Comparison of ENCODE assay signal across 14 mouse cellular contexts in genomic region chr8:57842462-57843391, GRCm38 (mm10).
DNase-seq lines count a peak whose midpoint lies in the region; ATAC-seq lines count a peak whose summit lies in the region.
"Had no signal": no experiment of that assay in that cellular context is flagged by ENCODE, and none has a peak within 500 bp of the region (broad histone marks: within the 10 kb centered on the region; RNA-seq: fewer than 3 reads in every experiment).

No protein-coding gene starts in this region.

- H3K9ac ChIP-seq in embryonic facial prominence, embryonic 14.5 days (ENCODE audit: low read depth, low read length) = no peak overlapping the region
- no peak overlapping the region for H3K9ac ChIP-seq in intestine, embryonic 15.5 days
- H3K9ac ChIP-seq: limb, embryonic 15.5 days had no signal

- ATAC-seq in embryonic facial prominence, embryonic 14.5 days (ENCODE audit: low read depth) = no peak
- peak; percentile 43; the same call in 1 of the 2 replicates for ATAC-seq in intestine, embryonic 15.5 days

- no peaks in the 10 kb centered on the region for H3K27me3 ChIP-seq in embryonic facial prominence, embryonic 14.5 days (replicated peaks; ENCODE audit: control insufficient read depth, insufficient read depth, low read length)
- H3K27me3 ChIP-seq in embryonic facial prominence, embryonic 10.5 days (replicated peaks; ENCODE audit: low read depth, poor library complexity, severe bottlenecking) = no peaks in the 10 kb centered on the region
- H3K27me3 ChIP-seq in intestine, embryonic 15.5 days (replicated peaks) = no peaks in the 10 kb centered on the region
- H3K27me3 ChIP-seq: limb, embryonic 15.5 days; megakaryocyte, embryonic 14.5 days had no signal

- H3K4me3 ChIP-seq in embryonic facial prominence, embryonic 14.5 days (ENCODE audit: low read depth, low read length) = no peak overlapping the region
- H3K4me3 ChIP-seq in embryonic facial prominence, embryonic 10.5 days = no peak overlapping the region
- no peak overlapping the region for H3K4me3 ChIP-seq in intestine, embryonic 15.5 days (replicated peaks)
- H3K4me3 ChIP-seq: limb, embryonic 15.5 days; megakaryocyte, embryonic 14.5 days had no signal

- H3K36me3 ChIP-seq in embryonic facial prominence, embryonic 14.5 days (ENCODE audit: control insufficient read depth, insufficient read depth, low read length) = no peaks in the 10 kb centered on the region
- H3K36me3 ChIP-seq in embryonic facial prominence, embryonic 10.5 days (replicated peaks) = no peaks in the 10 kb centered on the region
- no peaks in the 10 kb centered on the region for H3K36me3 ChIP-seq in intestine, embryonic 15.5 days
- H3K36me3 ChIP-seq: G1E; limb, embryonic 15.5 days had no signal

- H3K4me1 ChIP-seq in embryonic facial prominence, embryonic 14.5 days (ENCODE audit: control insufficient read depth, insufficient read depth, low read length) = no peaks in the 10 kb centered on the region
- no peaks in the 10 kb centered on the region for H3K4me1 ChIP-seq in embryonic facial prominence, embryonic 10.5 days
- no peaks in the 10 kb centered on the region for H3K4me1 ChIP-seq in intestine, embryonic 15.5 days (replicated peaks)
- H3K4me1 ChIP-seq: limb, embryonic 15.5 days; megakaryocyte, embryonic 14.5 days had no signal

- 59% methylated on average over 13 of the region's 13 CpGs for WGBS in embryonic facial prominence, embryonic 14.5 days
- 78% methylated on average over 13 of the region's 13 CpGs for WGBS in embryonic facial prominence, embryonic 10.5 days
- 62% methylated on average over 13 of the region's 13 CpGs for WGBS in intestine, embryonic 15.5 days

- no peak overlapping the region for H3K4me2 ChIP-seq in embryonic facial prominence, embryonic 14.5 days (ENCODE audit: low read depth, low read length)
- no peak overlapping the region for H3K4me2 ChIP-seq in intestine, embryonic 15.5 days (replicated peaks)
- H3K4me2 ChIP-seq: limb, embryonic 15.5 days had no signal

- H3K27ac ChIP-seq in embryonic facial prominence, embryonic 14.5 days (replicated peaks; ENCODE audit: low read depth, low read length) = no peak overlapping the region
- H3K27ac ChIP-seq in embryonic facial prominence, embryonic 10.5 days (replicated peaks) = no peak overlapping the region
- no peak overlapping the region for H3K27ac ChIP-seq in intestine, embryonic 15.5 days
- H3K27ac ChIP-seq: limb, embryonic 15.5 days had no signal

- no peaks in the 10 kb centered on the region for H3K9me3 ChIP-seq in embryonic facial prominence, embryonic 14.5 days (ENCODE audit: control insufficient read depth, low read length)
- H3K9me3 ChIP-seq in embryonic facial prominence, embryonic 10.5 days = no peaks in the 10 kb centered on the region
- no peaks in the 10 kb centered on the region for H3K9me3 ChIP-seq in intestine, embryonic 15.5 days
- H3K9me3 ChIP-seq: G1E; limb, embryonic 15.5 days had no signal

- intact Hi-C loops in left cerebral cortex, postnatal 14 days (cut with DNase I) = loop anchor here (5.0 kb wide), 1 partner anchor 45 kb away; no protein-coding TSS in a partner anchor

- peak; percentile 75 for DNase-seq in embryonic facial prominence, embryonic 14.5 days (ENCODE audit: low spot score)
- DNase-seq in embryonic facial prominence, embryonic 10.5 days (ENCODE audit: low spot score) = no peak
- DNase-seq in left cerebral cortex, postnatal 14 days (ENCODE audit: low spot score in 2 of 2) = peak; percentile 18 to 50
- DNase-seq in left cerebral cortex, adult 8-10 months (ENCODE audit: low spot score in 2 of 2) = no peak
- DNase-seq in cerebellum, adult 11 months = peak; percentile 32
- no peak for DNase-seq in urinary bladder, postnatal 14 days (ENCODE audit: low spot score)
- DNase-seq in heart, adult 11 months = no peak
- DNase-seq: heart, postnatal 10 days; spleen, adult 18-20 months; thymus, postnatal 14 days had no signal

Comparison
In these comparisons a context has a peak if more than half of its experiments do, and no peak if none do; other contexts are left out.
1. DNase-seq: peak in embryonic facial prominence, embryonic 14.5 days (single experiment), left cerebral cortex, postnatal 14 days (2 of 2) and cerebellum, adult 11 months (single experiment); none in embryonic facial prominence, embryonic 10.5 days (single experiment), left cerebral cortex, adult 8-10 months (0 of 2), urinary bladder, postnatal 14 days (single experiment) and heart, adult 11 months (single experiment).